Mouse (Mus musculus) splenic B cell, adult 2 months (primary cell): ENCODE results near the gene Spag8.
A peak's percentile ranks its signal among the peaks of the same experiment; 100 is the strongest.

Experiments used
- DNase-seq: peaks from one replicate; pipeline ENCODE4 v3.0.0-alpha.2; 2011; ENCODE audit warnings: low read depth, low spot score
- H3K27me3 ChIP-seq: 2 replicates; pipeline ENCODE4 v1.6.1; 2012; ENCODE audit warnings: mild to moderate bottlenecking, low read length, moderate library complexity, mixed read lengths; ENCODE audit not compliant: control insufficient read depth, poor library complexity, insufficient read depth, severe bottlenecking
- H3K36me3 ChIP-seq: 2 replicates; pipeline ENCODE4 v1.6.1; 2012; ENCODE audit warnings: mild to moderate bottlenecking, low read length, moderate library complexity, mixed read lengths; ENCODE audit not compliant: control insufficient read depth, poor library complexity, insufficient read depth, severe bottlenecking

Gene Spag8

GRCm38 (mm10) chr4:43653161-43654015, at the start of gene Spag8:
TSS of gene Spag8 (minus strand) at chr4:43653594.
- no peaks in the 10 kb centered on the region for H3K36me3 ChIP-seq
- DNase-seq: no peak
- no peaks in the 10 kb centered on the region for H3K27me3 ChIP-seq

GRCm38 (mm10) chr4:43700707-43701106, 47.3 kb upstream of the Spag8 start, which contains the start of gene Olfr70:
TSS of gene Olfr70 (minus strand) at chr4:43700807.
- no peaks in the 10 kb centered on the region for H3K27me3 ChIP-seq
- DNase-seq: no peak
- H3K36me3 ChIP-seq: no peaks in the 10 kb centered on the region

GRCm38 (mm10) chr4:43696561-43696960, 43.2 kb upstream of the Spag8 start:
- H3K27me3 ChIP-seq: no peaks in the 10 kb centered on the region
- no peak for DNase-seq
- H3K36me3 ChIP-seq: no peaks in the 10 kb centered on the region

GRCm38 (mm10) chr4:43695249-43695671, 41.9 kb upstream of the Spag8 start:
- H3K36me3 ChIP-seq: no peaks in the 10 kb centered on the region
- DNase-seq: no peak
- no peaks in the 10 kb centered on the region for H3K27me3 ChIP-seq

- H3K36me3 ChIP-seq: no peaks in the 10 kb centered on the region
- DNase-seq: no peak
- no peaks in the 10 kb centered on the region for H3K27me3 ChIP-seq
Observed at GRCm38 (mm10) chr4:43694439-43695248, 41.2 kb upstream of the Spag8 start.

- no peaks in the 10 kb centered on the region for H3K36me3 ChIP-seq
- no peak for DNase-seq
- no peaks in the 10 kb centered on the region for H3K27me3 ChIP-seq
Observed at GRCm38 (mm10) chr4:43693806-43694241, 40.4 kb upstream of the Spag8 start.

- no peaks in the 10 kb centered on the region for H3K27me3 ChIP-seq
- DNase-seq: no peak
- no peaks in the 10 kb centered on the region for H3K36me3 ChIP-seq
Observed at GRCm38 (mm10) chr4:43691026-43691425, 37.6 kb upstream of the Spag8 start.

GRCm38 (mm10) chr4:43690021-43690420, 36.6 kb upstream of the Spag8 start:
- H3K27me3 ChIP-seq: no peaks in the 10 kb centered on the region
- no peak for DNase-seq

GRCm38 (mm10) chr4:43679416-43680043, 26.1 kb upstream of the Spag8 start:
- H3K27me3 ChIP-seq: no peaks in the 10 kb centered on the region
- DNase-seq: no peak
- H3K36me3 ChIP-seq: no peaks in the 10 kb centered on the region

More at GRCm38 (mm10) chr4:43690021-43690420, 36.6 kb upstream of the Spag8 start:
- no peaks in the 10 kb centered on the region for H3K36me3 ChIP-seq

- Histone ChIP-seq H3K36me3 (no peaks in the 10 kb centered on the region), H3K27me3 (no peaks in the 10 kb centered on the region)
- no peak for DNase-seq
Observed at GRCm38 (mm10) chr4:43678541-43678940, 25.1 kb upstream of the Spag8 start.

- H3K27me3 ChIP-seq: no peaks in the 10 kb centered on the region
- no peak for DNase-seq
- H3K36me3 ChIP-seq: no peaks in the 10 kb centered on the region
Observed at GRCm38 (mm10) chr4:43675608-43676007, 22.2 kb upstream of the Spag8 start.

- Histone ChIP-seq H3K27me3 (no peaks in the 10 kb centered on the region), H3K36me3 (no peaks in the 10 kb centered on the region)
- no peak for DNase-seq
Observed at GRCm38 (mm10) chr4:43674974-43675373, 21.6 kb upstream of the Spag8 start.

GRCm38 (mm10) chr4:43673703-43674102, 20.3 kb upstream of the Spag8 start:
- no peak for DNase-seq
- no peaks in the 10 kb centered on the region for H3K27me3 ChIP-seq
- H3K36me3 ChIP-seq: no peaks in the 10 kb centered on the region

- Histone ChIP-seq H3K36me3 (no peaks in the 10 kb centered on the region), H3K27me3 (no peaks in the 10 kb centered on the region)
- DNase-seq: peak; percentile 89
Observed at GRCm38 (mm10) chr4:43672070-43672469, 18.7 kb upstream of the Spag8 start.

GRCm38 (mm10) chr4:43669428-43669794, 16.0 kb upstream of the Spag8 start:
- DNase-seq: no peak
- Histone ChIP-seq H3K36me3 (no peaks in the 10 kb centered on the region), H3K27me3 (no peaks in the 10 kb centered on the region)
